Mouse (Mus musculus) thymus, postnatal 4 days (tissue): ENCODE measurements around the gene Wdr70.
"Not testable (repeated sequence)": the region's sequence is repeated elsewhere in the genome, so short reads cannot be mapped to it uniquely, and the experiment has no call there.

Source experiments
- DNase-seq: peaks from one replicate; pipeline ENCODE4 v3.0.0; 2021

The Wdr70 gene

DNA sequence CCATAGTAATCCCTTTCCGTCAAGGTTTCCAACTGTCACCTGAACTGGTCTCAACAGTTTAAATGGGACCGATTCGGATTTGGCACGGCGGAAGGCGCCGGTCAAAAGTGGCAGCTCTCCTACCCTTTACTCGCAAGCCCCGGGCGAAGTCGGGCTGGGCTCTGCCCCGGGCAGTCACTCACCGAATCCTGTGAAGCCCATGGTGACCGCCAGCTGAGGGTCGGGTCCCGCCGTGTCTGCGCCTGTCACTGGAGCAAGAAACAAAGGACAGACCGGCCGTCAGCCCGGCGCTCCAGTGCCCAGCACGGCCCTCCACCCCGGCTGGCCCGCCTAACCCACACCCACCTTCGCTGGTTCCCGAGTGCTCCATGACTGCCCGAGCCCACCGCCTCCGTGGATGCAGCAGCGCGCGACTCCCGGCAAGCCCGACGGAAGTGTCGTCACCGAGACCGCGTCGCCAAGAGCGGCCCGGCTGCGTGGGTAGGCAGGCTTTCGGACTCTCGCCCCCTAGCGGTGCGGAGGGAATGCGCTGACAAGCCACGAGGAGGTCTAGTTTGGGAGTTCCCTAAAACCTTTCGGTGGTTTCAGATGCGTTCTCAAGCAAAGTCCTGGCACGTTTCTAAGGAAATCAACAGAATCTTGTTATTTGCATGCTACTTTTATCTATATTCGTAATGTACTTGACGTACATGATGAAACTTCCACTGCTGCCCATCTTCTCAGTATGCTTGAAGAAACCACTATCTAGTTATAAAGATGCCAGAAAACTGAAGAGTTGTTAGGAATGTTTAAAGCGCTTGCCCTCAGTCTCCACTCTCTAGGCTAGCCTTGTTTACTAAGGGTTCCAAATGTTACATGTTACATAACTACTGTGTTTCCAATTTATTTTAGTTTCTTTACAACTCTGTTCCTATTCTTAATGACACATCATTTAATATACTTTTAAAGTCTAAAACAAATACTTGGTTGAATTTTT is at the start of gene Wdr70:
Gene Wdr70 (minus strand): TSS at position 436 of the 976 bp plus-strand sequence.
- DNase-seq, result peak; percentile 99

DNA sequence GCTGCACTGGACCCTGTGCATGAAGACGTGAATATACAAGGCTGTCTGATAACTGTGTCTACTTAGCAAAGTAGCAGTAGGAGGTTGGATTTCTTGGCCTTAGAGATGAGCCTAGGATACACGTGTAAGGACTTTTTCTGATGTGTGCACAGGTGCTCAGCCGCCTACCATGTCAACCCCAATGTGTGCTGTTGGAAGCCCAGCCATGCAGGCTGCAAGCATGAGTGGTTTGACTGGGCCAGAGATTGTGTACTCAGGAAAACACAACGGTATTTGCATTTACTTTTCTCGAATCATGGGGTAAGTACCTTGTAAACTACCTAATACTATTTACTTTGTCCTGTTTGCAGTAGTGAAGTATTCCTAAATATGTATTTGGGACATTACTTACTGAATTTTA is 36.6 kb upstream of the Wdr70 start:
- DNase-seq, result no peak

DNA sequence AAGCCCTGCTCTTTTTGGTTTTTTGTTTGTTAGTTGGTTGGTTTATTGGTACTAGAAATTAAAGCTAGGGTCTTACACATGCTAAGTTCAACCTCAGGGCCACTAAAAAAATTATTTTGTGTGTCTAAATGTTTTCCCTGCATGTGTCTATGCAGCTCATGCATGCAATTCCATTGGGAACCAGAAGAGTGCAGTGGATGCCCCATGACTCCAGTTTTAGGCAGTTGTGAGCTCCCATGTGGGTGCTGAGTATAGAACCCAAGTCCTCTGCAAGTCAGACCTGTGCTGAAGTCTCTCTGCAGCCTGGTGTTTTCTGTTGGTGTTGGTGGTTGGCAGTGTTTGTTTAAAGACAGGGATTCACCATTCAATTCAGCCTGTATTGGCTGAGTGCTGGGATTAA is 32.8 kb upstream of the Wdr70 start:
- no peak for DNase-seq

- DNase-seq, result no peak
Measured at GRCm38 (mm10) chr15:8131268-8131667, 32.3 kb upstream of the Wdr70 start.

DNA sequence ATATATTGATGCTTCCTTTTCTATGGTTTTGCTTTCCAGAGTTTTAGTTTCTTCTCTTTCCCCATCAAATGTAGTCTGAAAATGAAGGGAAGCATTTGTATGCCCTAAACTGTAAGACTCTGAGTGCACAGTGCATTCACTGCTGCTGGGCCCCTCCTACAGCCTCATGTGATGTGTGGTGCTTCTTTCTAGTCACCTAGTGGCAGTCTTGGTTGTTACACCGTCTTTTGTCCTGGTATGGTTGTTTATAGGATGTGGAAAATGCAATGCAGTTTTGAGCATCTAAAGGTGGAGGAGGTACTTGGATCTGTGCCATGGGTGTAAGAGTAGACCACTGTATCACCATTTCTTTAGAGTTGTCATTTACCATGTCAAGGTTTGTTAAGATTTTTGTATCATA is 30.3 kb upstream of the Wdr70 start:
- DNase-seq, result no peak

DNA sequence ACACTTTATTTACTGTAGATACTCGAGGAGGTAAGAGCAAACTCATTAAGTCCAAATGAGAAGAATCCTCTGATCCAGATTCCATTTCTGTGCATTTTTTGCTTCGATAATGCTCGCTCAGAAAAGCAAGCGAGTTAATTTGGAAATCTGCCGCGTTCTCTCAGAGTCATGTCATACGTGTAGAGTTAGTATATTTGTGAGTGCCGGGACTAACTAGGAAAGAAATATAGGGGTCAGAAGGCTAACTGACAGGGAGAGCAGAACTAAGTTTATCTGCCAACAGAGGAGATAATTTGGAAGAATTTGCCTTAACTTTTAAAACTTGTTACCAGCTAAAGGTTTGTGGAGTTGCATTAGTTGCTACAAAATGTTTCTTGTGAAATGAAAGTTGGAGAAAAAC is 10.8 kb upstream of the Wdr70 start:
- no peak for DNase-seq

- peak; percentile 90 for DNase-seq
Measured at GRCm38 (mm10) chr15:8108966-8109743, 10.1 kb upstream of the Wdr70 start, which contains the start of gene Nup155. TSS of gene Nup155 (plus strand) at chr15:8109273.

- DNase-seq, result no peak
Measured at GRCm38 (mm10) chr15:8108360-8108965, 9.5 kb upstream of the Wdr70 start.

GRCm38 (mm10) chr15:8101975-8102542 is 3.0 kb upstream of the Wdr70 start:
- not testable (repeated sequence) for DNase-seq

GRCm38 (mm10) chr15:8097853-8098252 is 1.2 kb downstream of the Wdr70 start:
- DNase-seq, result peak; percentile 88

- DNase-seq, result not testable (repeated sequence)
Measured at GRCm38 (mm10) chr15:8092668-8093067, 6.3 kb downstream of the Wdr70 start.

- DNase-seq, result no peak
Measured at GRCm38 (mm10) chr15:8090685-8091084, 8.3 kb downstream of the Wdr70 start.

GRCm38 (mm10) chr15:8088715-8089114 is 10.3 kb downstream of the Wdr70 start:
- no peak for DNase-seq

GRCm38 (mm10) chr15:8087293-8087692 is 11.7 kb downstream of the Wdr70 start:
- DNase-seq, result no peak

DNA sequence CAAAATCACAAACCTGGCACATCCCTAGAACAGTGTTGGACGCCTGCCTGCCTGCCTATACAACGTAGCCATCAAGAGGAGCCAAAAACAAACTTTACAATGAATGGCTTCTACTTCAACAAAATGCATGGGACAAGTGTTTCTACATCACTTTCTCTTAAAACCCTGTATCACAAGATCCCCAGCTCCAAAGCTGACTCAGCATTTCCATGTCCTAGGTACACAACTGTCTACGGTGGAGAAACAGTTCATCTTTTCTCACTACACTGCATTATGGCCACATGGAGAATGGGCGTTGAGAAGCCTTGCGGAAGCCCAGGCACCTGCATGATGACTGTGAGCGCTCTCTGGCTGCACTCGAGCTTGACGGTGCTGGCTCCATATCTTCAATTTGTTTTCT is 16.9 kb downstream of the Wdr70 start:
- no peak for DNase-seq

GRCm38 (mm10) chr15:8073159-8073558 is 25.9 kb downstream of the Wdr70 start:
- DNase-seq, result not testable (repeated sequence)

DNA sequence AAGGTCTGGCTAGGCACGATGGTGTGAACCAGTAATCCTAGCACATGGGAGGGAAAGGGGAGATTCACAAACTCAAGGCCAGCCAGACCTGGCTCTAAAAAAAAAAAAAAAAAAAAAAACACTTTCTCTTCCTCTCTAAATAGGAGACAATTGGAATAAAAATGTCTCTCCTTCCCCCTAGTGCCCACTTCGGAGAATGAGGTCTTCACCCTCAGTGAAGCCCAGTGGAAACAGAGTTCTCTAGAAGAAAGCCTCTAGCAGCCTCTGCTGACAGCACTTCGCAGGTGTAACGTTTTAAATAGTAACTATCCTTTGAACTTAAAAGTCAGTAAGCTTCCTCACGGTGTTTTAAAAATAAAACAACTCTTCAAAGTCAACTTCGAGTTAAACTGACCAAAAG is 33.8 kb downstream of the Wdr70 start:
- no peak for DNase-seq

- DNase-seq, result no peak
Measured at GRCm38 (mm10) chr15:8051177-8051576, 47.8 kb downstream of the Wdr70 start.

DNA sequence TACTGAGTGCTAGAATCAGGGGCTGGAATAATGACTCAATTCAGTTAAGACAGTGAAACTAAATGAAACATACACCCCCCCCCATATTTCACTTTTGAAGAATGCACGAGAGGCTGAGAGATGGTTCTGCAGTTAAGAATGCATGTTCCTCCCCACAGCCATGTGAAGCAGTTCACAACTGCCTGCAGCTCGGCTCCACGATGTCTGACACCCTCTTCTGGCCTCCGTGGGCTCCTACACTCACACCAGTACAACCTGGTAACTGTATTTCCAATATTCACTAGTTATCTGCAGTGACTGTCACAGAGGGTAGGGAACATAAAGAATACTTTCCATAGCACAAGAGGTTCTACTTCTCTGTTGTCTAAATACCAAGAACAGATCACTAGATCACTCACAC is 59.2 kb downstream of the Wdr70 start:
- DNase-seq, result no peak

- peak; percentile 17 for DNase-seq
Measured at GRCm38 (mm10) chr15:8038457-8038856, 60.6 kb downstream of the Wdr70 start.

GRCm38 (mm10) chr15:8037825-8038224 is 61.2 kb downstream of the Wdr70 start:
- no peak for DNase-seq

DNA sequence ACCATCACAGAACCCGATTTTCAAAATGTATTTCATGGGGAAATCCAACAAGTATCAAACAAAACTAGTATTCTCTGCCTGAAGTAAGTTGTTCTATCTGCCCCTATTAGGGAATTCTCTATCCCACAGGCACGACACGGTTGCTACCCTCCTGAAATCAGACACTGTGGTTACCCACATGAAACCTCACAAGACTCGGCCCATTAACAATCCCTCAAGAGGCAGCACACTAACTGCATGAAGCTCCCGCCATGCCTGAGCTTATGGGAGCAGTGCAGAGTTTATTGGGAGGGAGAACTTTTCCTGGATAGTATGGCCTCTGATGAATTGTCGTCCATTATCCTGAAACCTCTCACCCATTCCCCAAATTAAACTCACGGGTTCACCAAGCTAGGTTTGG is 67.8 kb downstream of the Wdr70 start:
- DNase-seq, result no peak

DNA sequence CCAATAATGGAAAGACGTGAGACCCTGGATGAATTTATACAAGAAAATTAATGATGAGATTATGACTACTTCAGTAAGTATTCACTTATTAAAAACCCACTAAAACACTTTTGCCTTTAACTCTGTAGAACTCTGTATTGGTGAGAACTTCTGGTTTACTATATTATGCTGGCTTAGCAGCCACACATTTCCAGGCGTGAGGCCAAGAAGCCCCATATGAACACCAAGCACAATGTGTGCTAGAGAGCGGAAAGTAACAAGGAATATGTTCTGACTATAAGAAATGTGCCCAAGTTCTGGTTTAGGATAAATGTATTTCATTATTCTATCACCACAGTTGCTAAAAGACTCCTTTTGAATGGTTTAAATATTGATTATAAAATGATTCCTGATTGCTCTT is 68.4 kb downstream of the Wdr70 start:
- DNase-seq, result no peak
